Mouse (Mus musculus) heart, adult 10 weeks (tissue): ENCODE data around the gene Gm12794. TPM values are rescaled to one million over a fixed set of nuclear protein-coding genes. Genes with fewer than 3 reads are reported as not detected.

Source experiments
- polyA plus RNA-seq: library from polyadenylated mRNA; stranded (reverse); fragments of 350-450 nt; fragmentation: Illumina TruSeq; extraction: RNeasy Lipid Tissue Mini Kit (QIAGEN cat#74804); gene quantifications from one replicate; pipeline ENCODE4 v1.2.3, GENCODE M21; 2014; ENCODE audit warnings: low read depth, low replicate concordance

Gm12794 gene
- not detected for polyA plus RNA-seq

DNA sequence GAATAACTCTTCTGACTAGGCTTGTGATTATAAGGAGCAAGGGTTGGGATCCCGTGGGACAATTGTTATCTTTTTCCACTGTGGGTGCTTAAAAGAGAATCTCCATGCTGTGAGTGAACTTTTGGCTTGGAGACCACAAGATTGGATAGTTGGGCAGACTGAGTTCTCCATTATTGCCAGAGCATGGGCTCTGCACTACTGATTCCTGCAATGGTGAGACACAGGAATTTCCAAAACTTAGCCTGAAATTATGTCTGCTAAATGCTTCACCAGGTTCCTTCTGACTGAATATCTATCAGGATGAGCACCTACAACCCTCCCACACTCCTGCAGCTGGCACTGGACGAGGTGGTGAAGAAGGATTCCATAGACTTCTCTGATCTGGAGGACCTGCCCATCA, at the start of gene Gm12794:
Gene Gm12794, plus strand, starts transcription at position 301 of the 400 bp plus-strand sequence.

DNA sequence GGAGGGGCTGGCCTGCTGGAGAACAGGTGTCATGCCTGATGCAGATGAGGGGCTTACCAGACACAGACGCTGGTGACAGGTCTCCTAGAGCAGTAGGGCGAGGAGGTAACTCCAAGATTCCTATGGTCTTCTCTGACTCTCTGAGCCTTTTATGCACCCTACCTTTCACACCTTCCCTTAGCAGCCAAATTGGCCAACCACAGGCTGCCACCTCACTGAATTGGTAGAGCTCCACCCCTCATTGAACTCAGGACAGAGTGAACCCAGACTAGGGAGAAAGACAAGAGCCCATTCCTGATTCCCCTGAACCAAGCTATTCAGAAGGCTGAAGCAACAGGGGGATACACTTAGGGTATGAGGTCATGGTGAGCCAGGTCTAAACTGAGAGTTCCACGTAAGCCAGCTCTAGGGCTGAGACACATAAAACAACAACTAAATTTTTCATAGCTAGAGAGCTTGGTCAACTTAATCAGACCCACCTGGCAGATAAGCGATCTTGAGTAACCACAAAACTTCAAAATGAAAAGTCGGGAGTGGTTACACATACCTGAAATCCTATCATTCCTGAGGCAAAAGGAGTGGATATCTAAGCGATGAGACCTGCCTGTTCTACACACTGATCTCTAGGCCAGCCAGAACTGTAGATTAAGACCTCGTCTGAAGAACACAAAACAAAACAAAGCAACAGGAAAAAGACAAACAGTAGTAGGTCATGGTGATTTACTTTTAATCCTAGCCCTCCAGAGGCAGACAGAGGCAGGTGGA, 46.4 kb upstream of the Gm12794 start, which contains the start of gene C130073F10Rik:
Gene C130073F10Rik, minus strand, starts transcription at position 134 of the 765 bp plus-strand sequence.

DNA sequence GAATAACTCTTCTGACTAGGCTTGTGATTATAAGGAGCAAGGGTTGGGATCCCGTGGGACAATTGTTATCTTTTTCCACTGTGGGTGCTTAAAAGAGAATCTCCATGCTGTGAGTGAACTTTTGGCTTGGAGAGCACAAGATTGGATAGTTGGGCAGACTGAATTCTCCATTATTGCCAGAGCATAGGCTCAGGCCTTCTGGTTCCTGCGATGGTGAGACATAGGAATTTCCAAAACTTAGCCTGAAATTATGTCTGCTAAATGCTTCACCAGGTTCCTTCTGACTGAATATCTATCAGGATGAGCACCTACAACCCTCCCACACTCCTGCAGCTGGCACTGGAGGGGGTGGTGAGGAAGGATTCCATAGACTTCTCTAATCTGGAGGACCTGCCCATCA, 31.4 kb upstream of the Gm12794 start, which contains the start of gene Gm12800:
Gene Gm12800, plus strand, starts transcription at position 301 of the 400 bp plus-strand sequence.

DNA sequence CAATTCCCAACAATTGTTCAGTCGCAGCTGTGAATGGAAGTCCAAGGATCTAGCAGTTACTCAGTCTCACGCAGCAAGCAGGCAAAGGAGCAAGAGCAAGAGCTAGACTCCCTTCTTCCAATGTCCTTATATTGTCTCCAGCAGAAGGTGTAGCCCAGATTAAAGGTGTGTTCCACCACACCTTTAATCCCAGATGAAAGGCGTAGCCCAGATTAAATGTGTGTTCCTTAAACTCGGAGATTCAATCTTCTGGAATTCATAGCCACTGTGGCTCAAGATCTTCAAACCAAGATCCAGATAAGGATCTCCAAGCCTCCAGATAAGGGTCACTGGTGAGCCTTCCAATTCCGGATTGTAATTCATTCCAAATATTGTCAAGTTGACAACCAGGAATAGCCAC, 40.7 kb downstream of the Gm12794 start, which contains the start of gene Gm12790:
Gene Gm12790, minus strand, starts transcription at position 101 of the 400 bp plus-strand sequence.

DNA sequence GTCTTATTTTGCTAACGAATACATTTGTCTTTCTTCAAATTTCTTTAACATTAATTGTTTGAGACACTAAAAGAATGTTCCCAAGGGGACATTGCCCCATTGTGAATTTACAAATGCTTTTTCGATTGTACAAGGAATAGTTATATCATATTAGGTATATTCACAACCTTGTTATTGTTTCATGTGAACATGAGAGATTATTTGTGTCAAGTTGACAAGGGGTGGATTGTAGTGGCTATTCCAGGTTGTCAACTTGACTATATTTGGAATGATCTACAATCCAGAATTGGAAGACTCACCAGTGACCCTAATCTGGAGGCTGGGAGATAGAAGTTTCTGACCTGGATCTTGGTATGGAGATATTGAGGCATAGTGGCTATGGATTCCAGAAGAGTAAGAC, 46.1 kb downstream of the Gm12794 start, which contains the start of gene Gm12789:
Gene Gm12789, plus strand, starts transcription at position 301 of the 400 bp plus-strand sequence.

Other genes with a start within 250 kb of the Gm12794 start
- gene Lepr, start 223.0 kb upstream of the Gm12794 start, polyA plus RNA-seq = 2.7 TPM
- gene B020004J07Rik, start 96.4 kb upstream of the Gm12794 start, polyA plus RNA-seq = not detected
- not detected for gene C130073F10Rik, start 46.6 kb upstream of the Gm12794 start, polyA plus RNA-seq
- not detected for gene Gm12800, start 31.3 kb upstream of the Gm12794 start, polyA plus RNA-seq
- not detected for gene Gm12790, start 40.6 kb downstream of the Gm12794 start, polyA plus RNA-seq
- not detected for gene Gm12789, start 46.2 kb downstream of the Gm12794 start, polyA plus RNA-seq
- 30.9 TPM for gene Pde4b, start 147.1 kb downstream of the Gm12794 start, polyA plus RNA-seq